Mouse (Mus musculus) testis, adult 2 months (tissue): Measurements from ENCODE around the gene Lin37.

Experiments used
- CTCF ChIP-seq: fragments of 200-500 bp; IDR thresholded peaks from 2 replicates; pipeline ENCODE4 v1.5.1; 2012; ENCODE audit warnings: low read depth, mild to moderate bottlenecking, inconsistent platforms, low read length, moderate library complexity; ENCODE audit not compliant: control insufficient read depth, insufficient read depth, insufficient replicate concordance
- POLR2A ChIP-seq: fragments of 200-500 bp; IDR thresholded peaks from 2 replicates; pipeline ENCODE4 v1.6.1; 2012; ENCODE audit warnings: low read depth, mild to moderate bottlenecking, inconsistent platforms, low read length, moderate library complexity; ENCODE audit not compliant: control insufficient read depth

- TF ChIP-seq CTCF (no peak), POLR2A (no peak)
These were observed 36.5 kb upstream of the Lin37 start for GRCm38 (mm10) chr7:30596093-30596492.
